Mouse (Mus musculus): ENCODE data around the gene Zfp644. TPM values are rescaled to one million over a fixed set of nuclear protein-coding genes. Genes with fewer than 3 reads are reported as not detected.

The Zfp644 gene
- polyA plus RNA-seq (2017; shearing (Covaris generic)): 10 to 100 TPM; 64.1 to 75.6 TPM

GRCm38 (mm10) chr5:106696396-106697337 lies at the start of gene Zfp644:
Zfp644 (minus strand) TSS chr5:106697287.

DNA sequence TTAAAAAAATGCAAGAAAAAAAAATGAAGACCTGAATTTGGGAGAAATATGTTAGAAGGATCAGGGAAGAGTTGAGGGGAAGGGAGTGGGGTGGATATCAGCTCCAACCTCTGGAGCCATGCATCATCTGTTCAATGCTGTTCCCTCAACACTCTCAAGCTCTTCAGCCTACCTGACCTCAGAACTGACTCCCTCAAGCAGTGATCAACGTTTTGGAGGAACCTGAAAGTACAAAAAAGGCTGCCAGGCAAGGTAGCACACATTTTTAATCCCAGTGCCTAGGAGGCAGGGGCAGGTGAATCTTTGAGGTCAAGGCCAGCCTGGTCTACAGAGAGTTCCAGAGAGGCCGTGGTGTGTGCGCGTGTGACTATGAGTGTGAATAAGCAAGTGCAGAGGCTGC lies 88.3 kb downstream of the Zfp644 start, which contains the start of gene Gm17304:
Gm17304 (plus strand) TSS at position 301 of the 400 bp plus-strand sequence.

Other genes starting within 250 kb of the Zfp644 start
- gene Barhl2, start 239.1 kb downstream of the Zfp644 start, polyA plus RNA-seq (2017; shearing (Covaris generic)): not detected
- not detected for gene Gm17304, start 88.2 kb downstream of the Zfp644 start, polyA plus RNA-seq (2017; shearing (Covaris generic))
- under 1 TPM in 1 of 2 experiments, not detected in 1; 0.16 TPM for gene Hfm1, start 229.0 kb upstream of the Zfp644 start, polyA plus RNA-seq (2017; shearing (Covaris generic))